Mouse (Mus musculus) stomach, embryonic 16.5 days (tissue): Measurements from ENCODE around the gene Fbxl17. TPM values are rescaled to one million over a fixed set of nuclear protein-coding genes. Genes with fewer than 3 reads are reported as not detected.

Source experiments
- ATAC-seq: fragments of 200-750 bp; cut with Nextera tagmentation; 2 replicates; pipeline ENCODE4 v1.8.0; 2017; ENCODE audit warnings: moderate number of reproducible peaks, moderate TSS enrichment; ENCODE audit not compliant: insufficient read depth, low FRiP score
- H3K27ac ChIP-seq: fragments of 300-500 bp; sonication (generic); 2 replicates; pipeline ENCODE4 v1.5.1; 2014; ENCODE audit warnings: low read length
- H3K27me3 ChIP-seq: fragments of 300-500 bp; sonication (generic); 2 replicates; pipeline ENCODE4 v1.6.1; 2014; ENCODE audit warnings: low read length, control low read depth, mixed read lengths; ENCODE audit not compliant: control insufficient read depth, insufficient read depth
- H3K36me3 ChIP-seq: fragments of 300-500 bp; sonication (generic); 2 replicates; pipeline ENCODE4 v1.6.1; 2014; ENCODE audit warnings: low read length; ENCODE audit not compliant: control insufficient read depth, insufficient read depth
- H3K4me1 ChIP-seq: fragments of 300-500 bp; sonication (generic); 2 replicates; pipeline ENCODE4 v1.6.1; 2014; ENCODE audit warnings: low read length, control low read depth, mixed read lengths; ENCODE audit not compliant: control insufficient read depth, insufficient read depth
- H3K4me2 ChIP-seq: fragments of 300-500 bp; sonication (generic); 2 replicates; pipeline ENCODE4 v1.6.1; 2014; ENCODE audit warnings: low read depth, low read length, mixed read lengths
- H3K4me3 ChIP-seq: fragments of 300-500 bp; sonication (generic); replicated peaks from 2 replicates; pipeline ENCODE4 v1.5.1; 2014; ENCODE audit warnings: mild to moderate bottlenecking, low read length
- H3K9ac ChIP-seq: fragments of 300-500 bp; sonication (generic); 2 replicates; pipeline ENCODE4 v1.6.1; 2014; ENCODE audit warnings: low read length
- H3K9me3 ChIP-seq: fragments of 300-500 bp; sonication (generic); replicated peaks from 2 replicates; pipeline ENCODE4 v1.6.1; 2016; ENCODE audit warnings: low read length, control low read depth; ENCODE audit not compliant: control insufficient read depth
- WGBS: fragments of 180-500 bp; shearing (Covaris S2); extraction: QIAGEN DNeasy Blood & Tissue Kit; methylation state at CpG from one replicate; pipeline ENCODE4 v1.1.7; 2014; 5-methylcytosine and 5-hydroxymethylcytosine counted together
- polyA plus RNA-seq: library from polyadenylated mRNA; unstranded; fragments of >200 nt; fragmentation: Nextera tagmentation; extraction: Ambion mirVana; gene quantifications from 2 replicates; pipeline ENCODE4 v1.2.1, GENCODE M21; 2015

The Fbxl17 gene
- polyA plus RNA-seq, 1 experiment from 2014 or later: 4.7 TPM

- Histone ChIP-seq H3K4me3 (no peak overlapping the region), H3K4me1 (0 out of 2 replicates have a peak, but pooled peaks cover 3% of the 10 kb centered on the region), H3K9me3 (no peaks in the 10 kb centered on the region), H3K36me3 (no peaks in the 10 kb centered on the region), H3K27ac (no peak overlapping the region), H3K9ac (no peak overlapping the region), H3K27me3 (no peaks in the 10 kb centered on the region), H3K4me2 (no peak overlapping the region)
- WGBS: 80% methylated on average over 3 of the region's 3 CpGs
- ATAC-seq: no peak
Measured at GRCm38 (mm10) chr17:63166692-63167091, 333.1 kb downstream of the Fbxl17 start.

GRCm38 (mm10) chr17:63165847-63166246, 334.0 kb downstream of the Fbxl17 start:
- Histone ChIP-seq H3K36me3 (no peaks in the 10 kb centered on the region), H3K27me3 (no peaks in the 10 kb centered on the region), H3K4me1 (no peaks in the 10 kb centered on the region), H3K9ac (no peak overlapping the region), H3K27ac (no peak overlapping the region), H3K9me3 (no peaks in the 10 kb centered on the region), H3K4me2 (no peak overlapping the region), H3K4me3 (no peak overlapping the region)
- no peak for ATAC-seq
- 86% methylated on average over 13 of the region's 13 CpGs for WGBS

DNA sequence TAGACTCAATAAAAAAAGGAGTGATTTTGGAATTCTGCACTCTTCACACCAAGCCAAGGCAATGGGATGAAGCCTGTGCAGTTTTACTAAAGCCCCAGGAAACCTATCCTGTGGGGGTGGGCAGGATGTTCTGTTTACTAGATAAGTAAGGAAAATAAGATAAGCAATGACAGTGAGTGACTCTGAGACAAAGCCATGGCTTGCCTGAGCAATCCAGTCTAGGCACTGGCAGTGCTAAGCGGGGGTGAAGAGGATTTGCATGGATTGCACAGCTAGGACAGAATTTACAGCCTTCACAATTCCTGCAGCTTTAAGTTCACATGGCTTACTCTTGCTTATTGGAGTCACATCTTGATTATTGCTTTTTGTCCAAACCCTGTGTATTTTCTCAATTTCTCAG, 335.5 kb downstream of the Fbxl17 start:
- no peak overlapping the region for H3K4me2 ChIP-seq
- H3K27me3 ChIP-seq: no peaks in the 10 kb centered on the region
- no peaks in the 10 kb centered on the region for H3K36me3 ChIP-seq
- WGBS: 73% methylated on average over 1 of the region's 1 CpGs
- no peak overlapping the region for H3K4me3 ChIP-seq
- no peak overlapping the region for H3K27ac ChIP-seq
- ATAC-seq: no peak
- H3K9ac ChIP-seq: no peak overlapping the region
- H3K9me3 ChIP-seq: no peaks in the 10 kb centered on the region
- H3K4me1 ChIP-seq: no peaks in the 10 kb centered on the region

DNA sequence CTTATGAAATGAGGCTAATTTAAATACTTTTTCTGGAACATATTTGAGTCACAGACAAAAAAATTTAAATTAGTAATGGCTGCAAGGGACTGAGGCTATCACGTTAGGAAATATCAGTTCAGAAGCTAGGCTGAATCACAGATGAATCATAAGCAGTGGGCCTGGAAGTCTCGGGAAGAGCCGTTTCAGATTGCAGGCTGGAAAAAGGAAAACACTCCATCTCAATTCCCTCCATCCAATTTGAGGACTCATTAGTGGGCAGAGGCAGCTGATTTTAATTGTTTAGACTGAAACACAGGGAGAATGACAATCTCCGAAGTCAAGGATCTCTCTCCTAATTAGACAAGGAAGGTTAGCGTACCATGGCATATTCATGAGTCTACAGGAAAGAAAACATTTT, 337.9 kb downstream of the Fbxl17 start:
- Histone ChIP-seq H3K27me3 (no peaks in the 10 kb centered on the region), H3K4me1 (no peaks in the 10 kb centered on the region), H3K27ac (no peak overlapping the region), H3K9me3 (no peaks in the 10 kb centered on the region), H3K4me2 (no peak overlapping the region), H3K36me3 (no peaks in the 10 kb centered on the region), H3K4me3 (no peak overlapping the region), H3K9ac (no peak overlapping the region)
- 81% methylated on average over 5 of the region's 5 CpGs for WGBS
- ATAC-seq: no peak

- H3K9ac ChIP-seq: no peak overlapping the region
- H3K27ac ChIP-seq: no peak overlapping the region
- no peaks in the 10 kb centered on the region for H3K9me3 ChIP-seq
- WGBS: 60% methylated on average over 7 of the region's 7 CpGs
- no peaks in the 10 kb centered on the region for H3K36me3 ChIP-seq
- H3K4me2 ChIP-seq: no peak overlapping the region
- H3K4me3 ChIP-seq: no peak overlapping the region
- no peaks in the 10 kb centered on the region for H3K27me3 ChIP-seq
- no peak for ATAC-seq
- H3K4me1 ChIP-seq: no peaks in the 10 kb centered on the region
Measured at GRCm38 (mm10) chr17:63159196-63159595, 340.6 kb downstream of the Fbxl17 start.

- no peaks in the 10 kb centered on the region for H3K27me3 ChIP-seq
- no peaks in the 10 kb centered on the region for H3K9me3 ChIP-seq
- 55% methylated on average over 3 of the region's 3 CpGs for WGBS
- no peak overlapping the region for H3K4me2 ChIP-seq
- H3K4me1 ChIP-seq: no peaks in the 10 kb centered on the region
- no peak for ATAC-seq
- no peaks in the 10 kb centered on the region for H3K36me3 ChIP-seq
- no peak overlapping the region for H3K27ac ChIP-seq
- no peak overlapping the region for H3K9ac ChIP-seq
- H3K4me3 ChIP-seq: no peak overlapping the region
Measured at GRCm38 (mm10) chr17:63158436-63158835, 341.4 kb downstream of the Fbxl17 start.

DNA sequence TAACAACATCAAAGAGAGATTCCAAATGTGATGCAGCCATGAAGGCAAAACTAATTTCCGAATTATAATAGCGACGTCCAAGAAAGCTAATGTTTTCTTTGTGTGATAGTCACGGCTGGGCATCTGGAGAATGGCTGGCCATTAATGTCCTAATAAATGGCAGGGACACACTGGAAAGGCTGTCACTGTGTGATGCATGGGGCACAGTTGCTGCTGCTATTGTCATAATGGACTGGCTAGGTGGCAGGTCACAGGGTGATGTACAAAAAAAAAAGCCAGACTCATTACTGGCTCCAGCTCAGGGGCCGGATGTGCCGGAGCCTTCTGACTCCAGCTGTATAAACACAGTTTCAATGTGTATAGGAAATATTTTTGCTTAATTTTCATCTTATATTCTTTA, 341.9 kb downstream of the Fbxl17 start:
- Histone ChIP-seq H3K27me3 (no peaks in the 10 kb centered on the region), H3K4me2 (no peak overlapping the region), H3K27ac (no peak overlapping the region), H3K4me3 (no peak overlapping the region), H3K36me3 (no peaks in the 10 kb centered on the region), H3K9ac (no peak overlapping the region), H3K9me3 (no peaks in the 10 kb centered on the region), H3K4me1 (no peaks in the 10 kb centered on the region)
- ATAC-seq: no peak
- WGBS: 52% methylated on average over 6 of the region's 6 CpGs

DNA sequence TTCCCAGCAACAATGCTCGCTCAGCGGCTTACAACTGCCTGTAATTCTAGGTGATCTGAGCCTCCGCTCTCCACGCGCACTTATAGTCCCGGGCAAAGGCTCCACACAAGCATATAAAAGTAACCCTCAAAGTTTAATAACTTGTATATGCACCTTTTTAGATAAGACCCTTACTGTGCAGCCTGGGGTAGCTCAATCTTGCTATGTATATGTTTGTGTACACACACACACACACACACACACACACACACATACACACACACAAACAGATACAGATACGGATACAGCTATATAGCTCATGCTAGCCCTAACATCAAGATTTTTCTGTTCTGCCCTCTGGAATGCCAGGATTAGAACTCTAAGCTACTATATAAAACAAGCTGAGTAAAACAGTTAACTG, 342.8 kb downstream of the Fbxl17 start:
- ATAC-seq: no peak
- H3K4me3 ChIP-seq: no peak overlapping the region
- no peaks in the 10 kb centered on the region for H3K27me3 ChIP-seq
- no peaks in the 10 kb centered on the region for H3K4me1 ChIP-seq
- no peak overlapping the region for H3K27ac ChIP-seq
- H3K9me3 ChIP-seq: no peaks in the 10 kb centered on the region
- H3K4me2 ChIP-seq: no peak overlapping the region
- H3K36me3 ChIP-seq: no peaks in the 10 kb centered on the region
- no peak overlapping the region for H3K9ac ChIP-seq
- WGBS: 93% methylated on average over 7 of the region's 7 CpGs

- no peaks in the 10 kb centered on the region for H3K36me3 ChIP-seq
- no peak overlapping the region for H3K4me2 ChIP-seq
- H3K4me3 ChIP-seq: no peak overlapping the region
- H3K27me3 ChIP-seq: no peaks in the 10 kb centered on the region
- H3K27ac ChIP-seq: no peak overlapping the region
- no peak for ATAC-seq
- H3K4me1 ChIP-seq: 0 out of 2 replicates have a peak, but pooled peaks cover 2% of the 10 kb centered on the region
- H3K9ac ChIP-seq: no peak overlapping the region
- WGBS: 38% methylated on average over 2 of the region's 2 CpGs
- no peaks in the 10 kb centered on the region for H3K9me3 ChIP-seq
Measured at GRCm38 (mm10) chr17:63146514-63146913, 353.3 kb downstream of the Fbxl17 start.
